Mouse (Mus musculus) limb, embryonic 11.5 days (tissue): ENCODE results near the gene Mrps22. TPM values are rescaled to one million over a fixed set of nuclear protein-coding genes. Genes with fewer than 3 reads are reported as not detected.

Source experiments
- ATAC-seq: fragments of 200-750 bp; cut with Nextera tagmentation; 2 replicates; pipeline ENCODE4 v1.8.0; 2017; ENCODE audit warnings: low read depth; ENCODE audit not compliant: insufficient number of reproducible peaks, low FRiP score, low TSS enrichment
- DNase-seq: peaks from one replicate; pipeline ENCODE4 v3.0.0-alpha.2; 2015; ENCODE audit warnings: low spot score
- H3K27ac ChIP-seq: fragments of 300-500 bp; sonication (generic); replicated peaks from 2 replicates; pipeline ENCODE4 v1.5.1; 2014; ENCODE audit warnings: low read depth, mild to moderate bottlenecking, low read length
- H3K27me3 ChIP-seq: fragments of 300-500 bp; sonication (generic); 2 replicates; pipeline ENCODE4 v1.6.1; 2014; ENCODE audit warnings: mild to moderate bottlenecking, low read length, mixed read lengths; ENCODE audit not compliant: control insufficient read depth, insufficient read depth
- H3K36me3 ChIP-seq: fragments of 300-500 bp; sonication (generic); 2 replicates; pipeline ENCODE4 v1.6.1; 2014; ENCODE audit warnings: mild to moderate bottlenecking, low read length, moderate library complexity, mixed read lengths; ENCODE audit not compliant: control insufficient read depth, insufficient read depth
- H3K4me1 ChIP-seq: fragments of 300-500 bp; sonication (generic); 2 replicates; pipeline ENCODE4 v1.6.1; 2014; ENCODE audit warnings: low read length, mixed read lengths; ENCODE audit not compliant: control insufficient read depth, insufficient read depth
- H3K4me2 ChIP-seq: fragments of 300-500 bp; sonication (generic); 2 replicates; pipeline ENCODE4 v1.6.1; 2014; ENCODE audit warnings: low read depth, mild to moderate bottlenecking, moderate library complexity; ENCODE audit not compliant: severe bottlenecking
- H3K4me3 ChIP-seq: fragments of 300-500 bp; sonication (generic); 2 replicates; pipeline ENCODE4 v1.5.1; 2014; ENCODE audit warnings: low read depth, low read length
- H3K9ac ChIP-seq: fragments of 300-500 bp; sonication (generic); 2 replicates; pipeline ENCODE4 v1.6.1; 2014; ENCODE audit warnings: mild to moderate bottlenecking, low read length
- H3K9me3 ChIP-seq: fragments of 300-500 bp; sonication (generic); 2 replicates; pipeline ENCODE4 v1.6.1; 2016; ENCODE audit warnings: low read length; ENCODE audit not compliant: control insufficient read depth
- WGBS: fragments of 180-500 bp; shearing (Covaris S2); extraction: QIAGEN DNeasy Blood & Tissue Kit; methylation state at CpG from one replicate; pipeline ENCODE4 v1.1.7; 2014; 5-methylcytosine and 5-hydroxymethylcytosine counted together
- polyA plus RNA-seq: library from polyadenylated mRNA; unstranded; fragments of >200 nt; fragmentation: Nextera tagmentation; extraction: Ambion mirVana; gene quantifications from 2 replicates; pipeline ENCODE4 v1.2.1, GENCODE M21; 2014

Gene Mrps22
- polyA plus RNA-seq, 1 experiment from 2014 or later = 82.3 TPM

DNA sequence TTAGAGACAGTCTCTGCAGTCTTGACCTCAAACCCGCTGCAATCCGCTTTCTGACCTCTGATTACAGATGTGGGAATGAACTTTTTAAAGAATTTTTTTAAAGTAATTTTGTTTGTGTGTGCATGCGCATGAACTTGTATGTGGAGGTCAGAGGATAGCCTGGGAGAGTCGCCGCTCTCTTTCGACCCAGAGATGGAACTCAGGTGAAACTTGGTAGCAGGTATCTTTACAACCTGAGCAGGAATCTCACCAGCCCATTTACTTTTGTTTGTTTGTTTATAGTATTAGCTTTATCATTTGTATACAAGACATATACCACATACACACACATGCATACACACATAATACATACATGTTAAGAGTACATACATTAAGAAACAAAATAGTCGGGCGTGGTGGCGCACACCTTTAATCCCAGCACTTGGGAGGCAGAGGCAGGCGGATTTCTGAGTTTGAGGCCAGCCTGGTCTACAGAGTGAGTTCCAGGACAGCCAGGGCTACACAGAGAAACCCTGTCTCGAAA is 438 bp upstream of the Mrps22 start:
- no peak overlapping the region for H3K27ac ChIP-seq
- H3K27me3 ChIP-seq = no peaks in the 10 kb centered on the region
- peak overlapping the region; percentile 43 for H3K9ac ChIP-seq
- peak overlapping the region; percentile 37; the same call in 1 of the 2 replicates for H3K4me2 ChIP-seq
- peaks cover 4% of the 10 kb centered on the region; the same call in 1 of the 2 replicates for H3K36me3 ChIP-seq
- peak; percentile 7; the same call in 1 of the 2 replicates for ATAC-seq
- 52% methylated on average over 11 of the region's 11 CpGs for WGBS
- peaks cover 4% of the 10 kb centered on the region; the same call in 1 of the 2 replicates for H3K4me1 ChIP-seq
- no peaks in the 10 kb centered on the region for H3K9me3 ChIP-seq
- peak overlapping the region; percentile 69 for H3K4me3 ChIP-seq
- no peak for DNase-seq

DNA sequence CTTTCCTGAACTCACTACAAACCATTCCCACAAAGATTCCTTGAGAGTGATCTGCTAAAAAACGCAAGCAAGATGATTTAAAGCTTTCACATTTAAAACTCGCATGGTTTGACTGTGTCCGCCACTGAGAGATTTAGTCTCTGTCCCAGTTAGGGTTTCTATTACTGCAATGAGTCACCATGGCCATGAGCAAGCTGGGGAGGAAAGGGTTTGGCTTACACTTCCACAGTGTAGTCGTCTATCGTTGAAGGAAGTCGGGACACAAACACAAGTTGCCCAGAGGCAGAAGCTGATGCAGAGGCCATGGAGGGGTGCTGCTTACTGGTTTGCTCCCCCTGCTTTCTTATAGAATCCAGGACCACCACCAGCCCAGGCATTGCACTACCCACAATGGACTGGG is 1.4 kb downstream of the Mrps22 start:
- Histone ChIP-seq H3K4me2 (no peak overlapping the region), H3K27ac (no peak overlapping the region), H3K27me3 (no peaks in the 10 kb centered on the region), H3K9ac (no peak overlapping the region), H3K4me3 (no peak overlapping the region), H3K36me3 (peaks cover 6% of the 10 kb centered on the region; the same call in 1 of the 2 replicates), H3K4me1 (peaks cover 4% of the 10 kb centered on the region; the same call in 1 of the 2 replicates), H3K9me3 (no peaks in the 10 kb centered on the region)
- ATAC-seq (no peak), DNase-seq (no peak)
- 88% methylated on average over 6 of the region's 6 CpGs for WGBS

DNA sequence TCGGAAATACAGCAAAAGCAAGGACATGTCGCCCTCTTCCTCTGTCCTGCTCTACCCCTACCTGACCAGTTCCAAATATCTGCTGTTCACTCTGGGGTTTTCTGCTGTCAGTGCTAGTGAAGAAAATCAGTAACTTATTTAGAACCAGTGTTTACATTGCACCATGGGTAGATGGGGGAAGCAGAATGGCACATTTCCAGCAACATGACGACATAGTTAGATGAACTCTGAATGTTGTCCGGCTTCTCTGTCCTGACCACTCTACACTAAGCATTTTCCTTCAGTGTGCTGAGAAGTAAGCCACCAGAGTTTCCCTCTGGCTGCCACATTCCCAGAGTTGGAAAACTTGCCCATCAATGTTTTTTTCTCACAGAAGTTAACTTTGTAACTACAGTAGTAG is 17.6 kb downstream of the Mrps22 start:
- Histone ChIP-seq H3K9me3 (no peaks in the 10 kb centered on the region), H3K27me3 (no peaks in the 10 kb centered on the region), H3K4me2 (no peak overlapping the region), H3K4me3 (no peak overlapping the region), H3K4me1 (no peaks in the 10 kb centered on the region), H3K9ac (no peak overlapping the region), H3K36me3 (peaks cover 28% of the 10 kb centered on the region), H3K27ac (no peak overlapping the region)
- ATAC-seq (no peak), DNase-seq (no peak)
- 93% methylated on average over 4 of the region's 4 CpGs for WGBS

DNA sequence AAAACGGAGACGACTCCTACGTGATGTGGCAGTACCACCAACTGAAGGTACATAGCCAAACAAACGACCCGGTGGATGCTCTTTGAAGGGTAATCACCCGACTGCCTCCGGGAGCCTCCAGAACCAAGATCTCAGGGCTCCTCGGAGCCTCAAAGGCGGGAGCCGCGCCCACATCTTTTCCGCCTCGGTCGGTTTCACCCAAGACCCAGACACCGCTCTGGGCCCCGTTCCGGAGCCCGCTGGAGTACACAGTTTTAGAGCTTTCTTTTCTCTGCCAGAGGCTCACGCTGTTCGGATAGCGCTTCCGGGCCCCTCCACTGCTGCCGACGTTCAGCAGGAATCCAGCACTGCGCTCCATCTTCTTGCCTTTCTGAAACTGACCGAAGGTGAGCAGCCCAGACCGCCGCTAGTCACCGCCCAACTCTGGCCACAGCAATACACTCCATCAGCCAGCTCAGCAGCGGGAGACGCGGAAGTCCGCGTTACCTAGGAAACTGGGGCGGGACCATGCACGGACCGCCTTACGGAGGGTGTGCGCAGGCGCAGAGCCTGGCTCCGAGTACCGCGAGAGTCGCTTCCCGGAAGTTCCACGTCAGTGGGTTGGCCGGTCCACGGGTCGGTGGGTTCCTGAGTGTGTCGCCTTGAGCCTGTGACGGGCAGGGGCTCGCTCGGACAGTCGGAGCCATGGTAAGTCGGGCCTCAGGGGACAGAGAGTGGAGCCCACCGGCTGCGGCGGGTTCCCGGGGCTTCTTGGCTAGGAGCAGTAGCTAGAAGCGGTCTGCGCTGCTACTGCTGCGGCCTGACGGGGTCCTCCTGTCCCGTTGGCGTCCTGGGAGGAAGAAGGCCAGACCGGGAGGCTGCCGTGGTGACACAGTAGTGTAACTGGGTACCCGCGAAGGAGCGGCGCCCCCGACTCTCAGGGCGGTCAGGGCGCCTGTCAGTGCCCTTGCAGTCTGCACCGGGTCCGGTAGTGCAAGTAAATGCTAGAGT is 38.0 kb downstream of the Mrps22 start, which contains the start of gene Copb2:
Copb2 (plus strand) TSS at position 585 of the 990 bp plus-strand sequence.
- Histone ChIP-seq H3K9me3 (no peaks in the 10 kb centered on the region), H3K27me3 (no peaks in the 10 kb centered on the region), H3K4me3 (peak within 1 kb of the TSS; percentile 95), H3K4me2 (peak within 1 kb of the TSS; percentile 63), H3K36me3 (no peaks in the 10 kb centered on the region; the same call in 1 of the 2 replicates), H3K4me1 (0 out of 2 replicates have a peak, but pooled peaks cover 3% of the 10 kb centered on the region), H3K9ac (peak within 1 kb of the TSS; percentile 84), H3K27ac (peak within 1 kb of the TSS; percentile 44; the same call in 1 of the 2 replicates)
- peak; percentile 100 for ATAC-seq
- under 1% methylated on average over 76 of the region's 76 CpGs for WGBS
- DNase-seq = peak; percentile 99

DNA sequence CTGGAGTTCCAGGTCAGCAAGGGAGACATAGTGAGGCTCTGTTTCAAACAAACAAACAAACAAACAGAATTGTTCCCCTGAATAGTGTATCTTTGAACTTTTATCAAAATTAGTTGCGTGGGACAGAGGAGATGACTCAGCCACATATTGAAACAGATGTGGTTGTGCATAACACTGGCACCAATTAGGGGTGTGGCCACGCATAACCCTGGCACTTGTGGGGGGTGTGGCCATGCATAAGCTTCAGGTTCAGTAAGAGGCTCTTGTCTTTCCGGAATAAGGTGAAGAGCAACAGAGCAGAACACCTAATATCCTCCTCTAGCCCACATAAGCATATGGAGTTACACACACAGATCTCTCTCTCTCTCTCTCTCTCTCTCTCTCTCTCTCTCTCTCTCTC is 57.4 kb downstream of the Mrps22 start:
- H3K9ac ChIP-seq = no peak overlapping the region
- H3K27me3 ChIP-seq = no peaks in the 10 kb centered on the region
- WGBS = 78% methylated on average over 3 of the region's 3 CpGs
- no peak for ATAC-seq
- no peak overlapping the region for H3K4me3 ChIP-seq
- H3K4me1 ChIP-seq = no peaks in the 10 kb centered on the region
- H3K27ac ChIP-seq = no peak overlapping the region
- no peak for DNase-seq
- H3K4me2 ChIP-seq = no peak overlapping the region
- no peaks in the 10 kb centered on the region for H3K9me3 ChIP-seq
- H3K36me3 ChIP-seq = no peaks in the 10 kb centered on the region

Other genes with a start within 250 kb of the Mrps22 start
- 29.5 and 30.4 TPM in 2 replicates for gene Rbp1, start 178.7 kb downstream of the Mrps22 start, polyA plus RNA-seq
- gene Rbp2, start 115.5 kb downstream of the Mrps22 start, polyA plus RNA-seq = 0.27 TPM in 1 of 2 replicates, not detected in the other
- 196 and 201 TPM in 2 replicates for gene Copb2, start 37.9 kb downstream of the Mrps22 start, polyA plus RNA-seq
- not detected in 2 replicates for gene Prr23a1, start 240.8 kb upstream of the Mrps22 start, polyA plus RNA-seq